Mouse (Mus musculus): ENCODE measurements around the gene Msrb3.

The Msrb3 gene

GRCm38 (mm10) chr10:120861674-120862073 is 37.2 kb downstream of the Msrb3 start:
- no peak for DNase-seq (ENCODE audit: low read depth, low spot score)

GRCm38 (mm10) chr10:120861194-120861593 is 37.7 kb downstream of the Msrb3 start:
- peak; percentile 12 for DNase-seq (ENCODE audit: low read depth, low spot score)

- peak; percentile 64 for DNase-seq (ENCODE audit: low read depth, low spot score)
These were observed 41.3 kb downstream of the Msrb3 start for GRCm38 (mm10) chr10:120857531-120858001.

- no peak for DNase-seq (ENCODE audit: low read depth, low spot score)
These were observed 44.6 kb downstream of the Msrb3 start for GRCm38 (mm10) chr10:120854329-120854728.

- DNase-seq (ENCODE audit: low read depth, low spot score): no peak
These were observed 45.1 kb downstream of the Msrb3 start for GRCm38 (mm10) chr10:120853816-120854215.

GRCm38 (mm10) chr10:120851196-120851781 is 47.6 kb downstream of the Msrb3 start:
- DNase-seq (ENCODE audit: low read depth, low spot score): no peak

GRCm38 (mm10) chr10:120850391-120851195 is 48.3 kb downstream of the Msrb3 start:
- no peak for DNase-seq (ENCODE audit: low read depth, low spot score)

GRCm38 (mm10) chr10:120848677-120849076 is 50.2 kb downstream of the Msrb3 start:
- no peak for DNase-seq (ENCODE audit: low read depth, low spot score)

- DNase-seq (ENCODE audit: low read depth, low spot score): no peak
These were observed 51.1 kb downstream of the Msrb3 start for GRCm38 (mm10) chr10:120847785-120848184.

- no peak for DNase-seq (ENCODE audit: low read depth, low spot score)
These were observed 58.9 kb downstream of the Msrb3 start for GRCm38 (mm10) chr10:120839966-120840365.

GRCm38 (mm10) chr10:120834531-120834930 is 64.4 kb downstream of the Msrb3 start:
- no peak for DNase-seq (ENCODE audit: low read depth, low spot score)

GRCm38 (mm10) chr10:120833836-120834235 is 65.1 kb downstream of the Msrb3 start:
- no peak for DNase-seq (ENCODE audit: low read depth, low spot score)

GRCm38 (mm10) chr10:120827761-120828160 is 71.1 kb downstream of the Msrb3 start:
- DNase-seq (ENCODE audit: low read depth, low spot score): no peak

GRCm38 (mm10) chr10:120826795-120827669 is 71.9 kb downstream of the Msrb3 start:
- no peak for DNase-seq (ENCODE audit: low read depth, low spot score)

GRCm38 (mm10) chr10:120826381-120826780 is 72.5 kb downstream of the Msrb3 start:
- DNase-seq (ENCODE audit: low read depth, low spot score): no peak

GRCm38 (mm10) chr10:120825594-120825993 is 73.3 kb downstream of the Msrb3 start:
- no peak for DNase-seq (ENCODE audit: low read depth, low spot score)

GRCm38 (mm10) chr10:120821491-120822358 is 77.2 kb downstream of the Msrb3 start:
- no peak for DNase-seq (ENCODE audit: low read depth, low spot score)

- no peak for DNase-seq (ENCODE audit: low read depth, low spot score)
These were observed 78.1 kb downstream of the Msrb3 start for GRCm38 (mm10) chr10:120820781-120821300.

GRCm38 (mm10) chr10:120815290-120815689 is 83.6 kb downstream of the Msrb3 start:
- no peak for DNase-seq (ENCODE audit: low read depth, low spot score)

GRCm38 (mm10) chr10:120811796-120812443 is 87.0 kb downstream of the Msrb3 start:
- no peak for DNase-seq (ENCODE audit: low read depth, low spot score)

All from CD4-positive helper T cell, adult 2 months (primary cell).